Mouse (Mus musculus): Measurements from ENCODE around the gene Cox19. TPM values are rescaled to one million over a fixed set of nuclear protein-coding genes. Genes with fewer than 3 reads are reported as not detected.
"Not testable (repeated sequence)": the region's sequence is repeated elsewhere in the genome, so short reads cannot be mapped to it uniquely, and the experiment has no call there.

The Cox19 gene
- total RNA-seq, 2 experiments from 2014 or later, result 82.2 to 91.1 TPM

DNA sequence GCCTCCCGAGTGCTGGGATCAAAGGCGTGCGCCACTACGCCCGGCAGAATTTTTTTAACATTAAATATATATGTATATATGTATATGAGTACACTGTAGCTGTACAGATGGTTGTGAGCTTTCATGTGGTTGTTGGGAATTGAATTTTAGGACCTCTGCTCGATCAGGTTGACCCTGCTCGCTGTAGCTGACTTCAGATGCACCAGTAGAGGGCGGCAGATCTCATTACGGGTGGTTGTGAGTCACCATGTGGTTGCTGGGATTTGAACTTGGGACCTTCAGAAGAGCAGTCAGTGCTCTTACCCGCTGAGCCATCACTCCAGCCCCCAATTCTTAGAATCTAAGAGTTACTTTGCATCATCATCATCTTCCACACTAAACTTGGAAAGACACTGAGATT, 16.8 kb downstream of the Cox19 start:
- intact Hi-C loops (cut with DNase I); DNase-seq (ENCODE audit: low spot score): not testable (repeated sequence)

DNA sequence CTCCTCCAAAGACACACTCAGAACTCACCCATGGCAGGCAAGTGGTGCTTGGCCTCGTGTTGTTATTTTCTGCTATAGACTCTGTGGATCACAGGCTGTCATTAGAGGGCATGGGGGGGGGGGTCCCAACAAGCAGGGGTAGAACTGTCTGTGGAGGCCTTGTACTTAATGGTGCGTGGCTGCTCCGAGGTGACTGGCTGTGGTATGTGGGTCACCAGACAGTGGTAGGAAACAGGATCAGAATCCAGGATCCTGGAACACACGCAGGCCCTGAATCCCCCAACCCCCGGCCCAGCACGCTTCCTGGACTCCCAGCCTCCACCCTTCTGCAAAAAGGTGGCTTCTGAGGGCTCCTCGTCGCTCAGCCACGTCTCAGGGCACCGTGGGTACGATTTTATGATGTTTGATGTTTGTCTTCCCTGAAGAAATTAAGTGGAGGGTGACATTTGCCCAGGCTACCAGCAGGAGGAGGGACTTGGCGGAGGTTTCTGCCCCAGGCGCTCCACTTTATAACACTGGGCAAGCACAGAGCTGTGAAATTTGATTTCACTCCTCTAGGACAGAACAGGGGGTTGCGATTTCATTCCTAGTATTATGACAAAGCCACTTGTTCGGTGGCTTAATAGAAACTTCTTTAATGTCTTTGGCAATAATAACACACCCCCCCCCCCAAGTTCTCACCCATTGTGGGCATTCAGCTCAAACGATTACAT, 17.8 kb downstream of the Cox19 start:
- no peak for DNase-seq (ENCODE audit: low spot score)
- intact Hi-C loops (cut with DNase I), result loop anchor here (2.0 kb wide), 1 partner anchor 171 kb away; no protein-coding TSS in a partner anchor

DNA sequence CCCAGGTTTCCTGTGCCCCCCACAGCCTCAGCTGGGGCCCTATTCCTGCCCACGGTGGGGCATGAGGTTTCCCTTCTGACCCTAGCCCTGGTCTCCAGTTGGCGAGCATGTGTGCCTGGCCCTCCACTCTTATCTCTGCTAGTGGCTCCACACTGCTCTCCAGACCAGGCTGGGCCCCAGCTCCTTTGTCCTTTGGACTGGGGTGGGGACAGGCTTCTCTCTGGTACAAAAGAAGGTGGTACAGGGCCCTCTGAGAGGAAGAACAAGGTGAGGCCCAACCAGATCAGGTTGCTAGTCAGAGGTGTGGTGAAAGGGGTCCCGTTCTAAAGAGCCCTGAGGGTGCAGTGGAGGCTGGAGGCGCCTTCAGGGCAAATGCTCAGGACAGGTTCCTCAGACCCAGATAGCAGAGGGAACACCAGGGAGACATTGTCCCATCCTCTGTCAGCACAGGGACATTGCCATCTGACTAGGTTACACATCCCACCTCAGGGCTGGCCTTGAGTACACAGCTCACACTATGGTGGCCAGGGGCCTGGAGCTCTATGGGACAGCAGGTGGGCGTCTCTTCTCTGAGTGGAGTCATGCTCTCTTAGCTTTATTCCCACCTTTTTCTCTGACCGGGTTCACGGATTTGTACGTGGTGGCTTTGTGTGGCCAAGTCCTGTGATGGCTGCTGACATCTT, 18.5 kb downstream of the Cox19 start:
- no peak for DNase-seq (ENCODE audit: low spot score)
- intact Hi-C loops (cut with DNase I), result loop anchor here (1.0 to 2.0 kb wide), 2 partner anchors 23 to 172 kb away; no protein-coding TSS in a partner anchor

DNA sequence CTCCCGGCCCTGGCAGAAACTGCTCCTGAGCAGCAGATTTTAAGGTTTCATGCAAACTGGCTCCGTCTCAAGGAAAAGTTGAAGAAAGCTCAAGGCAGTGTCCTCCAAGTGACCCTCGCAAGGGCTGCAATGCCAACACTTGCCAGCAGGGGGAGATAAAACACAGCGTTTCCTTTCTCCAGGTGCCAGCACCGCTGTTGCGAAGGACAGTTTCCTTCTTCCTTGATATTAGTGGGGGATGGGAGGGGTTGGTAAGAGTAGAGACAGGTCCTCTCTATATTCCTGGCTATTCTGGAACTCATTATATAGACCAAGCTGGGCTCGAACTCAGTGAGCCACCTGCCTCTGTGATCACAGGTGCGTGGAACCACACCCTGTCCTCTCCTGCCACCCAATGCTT, 19.5 kb downstream of the Cox19 start:
- no peak for DNase-seq (ENCODE audit: low spot score)
- intact Hi-C loops (cut with DNase I), result loop anchor here (1.0 to 2.0 kb wide), 2 partner anchors 24 to 173 kb away; no protein-coding TSS in a partner anchor

DNA sequence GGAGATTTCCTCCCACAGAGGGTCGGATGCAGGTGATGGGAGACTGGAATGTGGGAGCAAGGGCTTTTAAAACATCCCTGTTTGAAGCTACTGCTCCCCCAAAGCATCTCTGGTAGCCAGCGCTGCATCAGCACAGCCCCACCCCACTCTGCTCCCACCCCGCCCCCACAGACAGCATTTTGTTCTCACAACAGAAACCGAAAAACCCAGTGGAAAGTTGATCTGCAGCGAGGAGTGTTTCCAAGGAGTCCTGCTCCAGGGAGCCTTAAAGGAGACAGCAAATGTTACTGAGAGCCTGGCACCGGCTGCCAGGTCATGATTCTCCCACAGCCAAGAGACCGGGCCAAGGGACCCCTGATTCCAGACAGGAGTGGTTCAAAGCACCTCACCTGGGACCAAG, 20.5 kb downstream of the Cox19 start:
- no peak for DNase-seq (ENCODE audit: low spot score)
- intact Hi-C loops (cut with DNase I), result no loop called here

DNA sequence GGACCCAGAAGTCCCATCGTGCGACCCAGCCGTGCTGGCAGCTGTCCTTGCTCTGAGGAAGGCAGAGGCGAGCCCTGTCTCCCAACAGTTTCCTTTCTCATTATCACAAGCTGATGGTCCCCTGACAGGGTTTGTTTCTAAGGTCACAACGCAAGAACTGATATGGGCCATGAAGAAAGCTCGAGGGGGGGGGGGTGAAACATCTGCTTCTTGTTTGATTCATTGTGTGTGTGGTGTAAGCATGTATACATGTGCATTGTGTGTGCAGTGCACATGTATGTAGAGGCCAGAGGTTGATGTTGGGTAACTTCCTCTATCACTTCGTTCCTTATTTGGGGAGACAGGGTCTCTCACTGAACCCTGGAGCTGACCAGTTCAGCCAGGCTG, 23.6 kb downstream of the Cox19 start:
- no peak for DNase-seq (ENCODE audit: low spot score)
- intact Hi-C loops (cut with DNase I), result loop anchor here (2.0 to 10.0 kb wide), 2 partner anchors 337 to 479 kb away; no protein-coding TSS in a partner anchor

DNA sequence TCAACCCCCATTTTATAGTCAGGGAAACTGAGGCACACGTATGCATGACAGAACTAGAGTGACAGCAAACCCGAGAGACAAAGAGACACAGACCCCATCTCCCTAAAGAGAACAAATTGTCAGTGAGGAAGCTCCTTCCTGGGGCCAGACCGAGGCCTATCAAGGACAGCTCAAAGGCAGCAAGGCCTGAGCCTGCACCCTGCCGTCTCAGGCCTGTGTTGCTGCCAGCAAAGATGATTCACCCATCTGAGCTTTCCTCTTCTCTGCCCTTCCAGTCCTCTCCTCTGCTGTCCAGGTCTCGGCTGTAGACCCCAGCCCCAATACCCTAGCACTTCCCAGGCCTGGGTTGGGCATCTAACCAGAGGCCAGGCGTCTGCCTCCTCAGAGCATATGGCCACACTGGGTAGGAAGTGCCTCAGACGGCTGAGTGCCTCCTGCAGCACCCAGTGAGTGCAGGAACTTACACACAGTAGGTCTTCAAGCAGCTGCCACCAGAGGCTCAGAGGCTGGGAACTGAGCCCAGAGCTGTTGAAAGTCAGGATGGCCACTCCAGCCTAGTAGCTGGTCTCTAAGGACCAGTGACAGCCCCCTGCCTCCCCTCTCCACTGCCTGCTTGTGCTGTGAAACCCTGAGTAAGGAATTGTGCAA, 24.1 kb downstream of the Cox19 start:
- intact Hi-C loops (cut with DNase I), result loop anchor here (10.0 kb wide), 1 partner anchor 338 kb away; no protein-coding TSS in a partner anchor

DNA sequence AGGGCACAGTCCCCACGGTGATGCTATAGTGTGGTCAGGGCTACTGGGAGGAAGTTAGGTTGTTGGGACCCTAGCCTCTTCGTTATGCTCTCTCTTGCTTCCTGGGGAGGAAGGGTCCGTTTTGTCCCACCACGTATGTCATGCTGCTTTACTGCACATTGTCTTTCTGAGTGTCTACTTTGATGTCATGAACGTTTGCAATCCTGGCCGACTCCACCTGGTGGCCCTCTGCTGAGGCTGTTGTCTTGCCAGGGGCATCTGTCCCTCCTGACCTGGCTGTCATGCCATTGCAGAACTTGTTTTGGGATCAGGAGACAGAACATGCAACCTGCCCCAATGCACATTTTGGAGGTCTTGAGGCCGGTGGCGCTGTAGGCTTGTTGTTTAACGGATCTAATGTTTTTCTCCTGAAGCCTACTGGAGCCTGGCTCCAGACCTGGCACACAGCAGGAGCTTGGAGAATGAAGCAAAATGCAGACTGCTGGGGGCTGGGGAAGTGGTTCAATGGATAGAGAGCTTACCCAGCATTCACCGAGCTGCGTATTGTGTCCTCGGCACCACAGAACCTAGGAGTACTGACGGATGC, 25.0 kb downstream of the Cox19 start:
- DNase-seq (ENCODE audit: low spot score), result no peak
- intact Hi-C loops (cut with DNase I), result loop anchor here (10.0 kb wide), 1 partner anchor 339 kb away; no protein-coding TSS in a partner anchor

More for the DNA sequence above, 24.1 kb downstream of the Cox19 start:
- no peak for DNase-seq (ENCODE audit: low spot score)

DNA sequence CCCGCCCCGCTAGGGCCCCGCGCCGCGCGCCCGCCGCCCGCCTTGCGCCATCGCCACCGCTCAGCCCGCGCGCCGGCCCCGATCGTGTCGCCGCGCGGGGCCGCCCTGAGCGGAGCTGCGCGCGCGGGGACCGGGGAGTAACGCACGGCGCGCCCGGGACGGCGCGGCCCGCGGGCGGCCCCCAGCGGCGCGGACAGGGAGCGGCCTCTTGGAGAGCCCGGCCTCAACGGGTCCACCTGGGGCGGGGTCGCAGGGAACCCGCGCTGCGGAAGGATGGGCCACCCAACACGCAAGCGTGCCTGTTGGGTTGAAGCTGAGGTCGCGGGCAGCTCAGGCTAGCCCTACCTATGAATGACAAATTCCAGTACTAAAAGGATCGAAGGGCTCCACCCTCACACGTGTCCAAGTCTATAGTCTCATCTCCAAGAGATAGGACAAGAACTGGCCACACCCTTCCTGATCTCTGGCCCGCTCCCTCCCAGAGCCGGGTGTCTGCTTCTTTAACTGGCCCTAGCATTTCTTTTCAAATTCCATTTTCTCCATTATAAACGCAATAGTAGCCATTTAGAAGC, 25.7 kb downstream of the Cox19 start, which contains the start of gene Adap1:
Adap1 (minus strand) TSS at position 228 of the 572 bp plus-strand sequence.
- no peak for DNase-seq (ENCODE audit: low spot score)
- intact Hi-C loops (cut with DNase I), result loop anchor here (2.0 to 10.0 kb wide), 2 partner anchors 43 to 339 kb away; no protein-coding TSS in a partner anchor

DNA sequence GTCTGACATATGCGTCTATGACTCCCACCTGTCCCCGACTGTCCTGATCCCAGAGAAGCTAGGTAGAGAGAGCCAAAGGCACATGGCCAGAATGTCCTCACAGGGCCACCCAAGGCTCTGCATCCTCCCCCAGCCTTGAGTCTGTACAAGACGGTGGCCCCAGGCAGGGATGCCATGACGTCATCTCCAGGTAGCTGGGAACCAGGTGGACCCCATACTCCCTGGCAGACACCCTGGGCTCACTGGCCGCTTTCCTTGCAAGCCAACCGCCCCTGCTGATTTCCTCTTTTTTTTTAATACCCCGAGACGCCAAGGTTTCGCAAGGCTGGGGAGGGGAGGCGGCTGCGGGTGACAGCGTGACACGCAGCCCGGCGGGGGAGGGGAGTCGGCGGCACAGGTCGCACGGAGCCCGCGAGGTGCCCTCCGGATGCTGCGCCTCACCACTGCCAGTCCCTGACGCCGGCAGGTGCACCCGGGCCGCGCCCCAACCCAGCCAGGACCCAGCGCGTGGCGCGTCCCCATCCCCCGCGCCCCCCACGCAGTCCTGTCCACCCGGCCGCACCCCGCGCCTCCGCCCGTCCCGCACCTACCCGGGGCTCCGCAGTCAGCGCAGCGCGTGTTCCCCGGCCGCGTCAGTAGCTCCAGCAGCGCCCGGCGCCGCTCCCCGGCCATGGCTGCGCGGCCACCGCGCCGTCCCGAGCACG, 26.4 kb downstream of the Cox19 start:
- DNase-seq (ENCODE audit: low spot score), result no peak
- intact Hi-C loops (cut with DNase I), result loop anchor here (2.0 to 10.0 kb wide), 2 partner anchors 42 to 340 kb away; no protein-coding TSS in a partner anchor

DNA sequence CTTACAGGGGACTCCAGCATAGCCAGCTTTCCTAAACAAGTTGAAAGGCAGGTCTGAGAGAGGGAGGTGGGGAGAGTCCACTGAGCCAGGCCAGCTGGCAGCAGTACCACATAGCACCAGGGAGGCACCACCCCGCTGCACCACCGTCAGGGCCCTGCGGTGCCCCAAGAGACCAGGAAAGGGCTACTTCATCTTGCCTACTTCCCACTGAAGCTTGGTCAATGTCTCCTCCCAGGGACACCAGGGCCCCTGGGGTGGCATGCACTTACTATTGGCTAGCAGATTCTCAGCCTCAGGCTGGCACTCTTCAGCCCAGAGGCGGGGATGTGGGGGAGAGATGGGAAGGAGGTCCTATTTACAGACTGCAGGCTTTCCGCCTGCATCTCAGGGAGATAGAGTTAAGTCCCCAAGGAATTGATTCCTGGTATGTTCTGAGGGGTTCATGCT, 27.1 kb downstream of the Cox19 start:
- no peak for DNase-seq (ENCODE audit: low spot score)
- intact Hi-C loops (cut with DNase I), result loop anchor here (2.0 to 10.0 kb wide), 2 partner anchors 41 to 341 kb away; no protein-coding TSS in a partner anchor

DNA sequence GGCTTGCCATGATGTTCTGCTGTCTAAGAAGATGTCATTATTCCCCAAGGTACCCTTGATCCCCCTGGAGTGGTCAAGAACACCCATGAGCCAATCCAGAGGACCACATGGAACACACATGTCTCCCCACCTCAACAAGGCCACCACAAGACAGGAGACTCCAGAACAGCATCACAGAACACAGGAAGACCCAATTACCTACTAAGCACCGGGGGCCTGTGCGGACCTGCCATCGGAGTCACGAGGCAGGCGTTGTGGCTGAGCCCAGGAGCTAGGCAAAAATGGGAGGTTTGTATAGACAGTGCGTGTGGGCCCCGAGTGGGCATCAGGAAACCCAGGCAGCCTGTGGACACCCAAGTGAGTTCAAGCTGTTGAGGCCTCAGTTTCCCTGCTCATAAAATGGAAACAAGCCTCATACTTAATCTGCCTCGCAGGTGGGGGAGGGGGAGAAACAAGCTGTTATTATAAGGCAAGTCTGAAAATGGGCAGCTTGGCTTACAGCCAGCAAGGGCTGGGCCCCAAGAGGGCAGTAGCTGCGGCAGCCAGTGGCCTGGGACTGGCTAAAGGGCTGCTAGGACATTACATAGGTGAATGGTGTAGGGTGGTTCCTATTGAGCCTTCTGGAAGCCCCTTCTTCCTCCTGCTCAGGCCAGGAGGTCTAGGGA, 27.8 kb downstream of the Cox19 start:
- DNase-seq (ENCODE audit: low spot score), result no peak
- intact Hi-C loops (cut with DNase I), result loop anchor here (10.0 kb wide), 1 partner anchor 341 kb away; no protein-coding TSS in a partner anchor

DNA sequence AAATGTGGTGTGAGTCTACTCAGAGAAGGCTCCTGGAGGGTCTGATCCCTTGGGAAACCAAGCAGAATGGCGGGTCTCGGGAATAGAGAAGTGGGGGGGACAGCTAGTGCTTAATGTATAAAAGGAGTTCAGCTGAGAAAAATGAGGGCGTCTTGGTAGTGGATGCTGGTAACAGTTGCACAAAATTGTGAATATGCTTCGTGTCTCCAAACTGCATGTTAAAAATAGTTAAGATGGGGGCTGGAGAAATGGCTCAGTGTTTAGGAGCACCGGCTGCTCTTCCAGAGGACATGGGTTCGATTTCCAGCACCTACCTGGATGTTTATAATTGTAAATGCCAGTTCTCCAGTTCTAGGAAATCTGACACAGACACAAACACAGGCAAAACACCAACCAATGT, 29.9 kb downstream of the Cox19 start:
- no peak for DNase-seq (ENCODE audit: low spot score)
- intact Hi-C loops (cut with DNase I), result loop anchor here (10.0 kb wide), 1 partner anchor 343 kb away; no protein-coding TSS in a partner anchor

DNA sequence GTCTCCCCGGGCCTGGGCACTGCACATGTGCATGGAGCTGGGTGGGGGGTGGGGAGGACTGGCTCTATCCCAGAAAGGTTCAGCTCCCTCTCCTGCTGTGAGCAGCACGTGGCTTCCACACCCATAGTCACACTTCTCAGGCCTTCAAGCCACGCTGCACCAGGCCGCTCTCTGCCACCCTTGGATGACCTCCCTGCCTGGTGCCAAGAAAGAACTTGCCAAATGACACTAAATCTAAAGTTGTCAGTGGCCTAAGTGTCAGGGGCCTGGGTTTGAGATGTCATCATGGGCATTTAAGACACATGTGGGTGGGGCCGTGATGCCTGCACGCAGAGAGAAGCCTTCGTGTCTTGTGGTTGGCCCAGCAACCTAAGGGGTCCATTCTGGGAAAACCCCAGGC, 30.8 kb downstream of the Cox19 start:
- DNase-seq (ENCODE audit: low spot score), result no peak
- intact Hi-C loops (cut with DNase I), result loop anchor here (10.0 kb wide), 1 partner anchor 344 kb away; no protein-coding TSS in a partner anchor

DNA sequence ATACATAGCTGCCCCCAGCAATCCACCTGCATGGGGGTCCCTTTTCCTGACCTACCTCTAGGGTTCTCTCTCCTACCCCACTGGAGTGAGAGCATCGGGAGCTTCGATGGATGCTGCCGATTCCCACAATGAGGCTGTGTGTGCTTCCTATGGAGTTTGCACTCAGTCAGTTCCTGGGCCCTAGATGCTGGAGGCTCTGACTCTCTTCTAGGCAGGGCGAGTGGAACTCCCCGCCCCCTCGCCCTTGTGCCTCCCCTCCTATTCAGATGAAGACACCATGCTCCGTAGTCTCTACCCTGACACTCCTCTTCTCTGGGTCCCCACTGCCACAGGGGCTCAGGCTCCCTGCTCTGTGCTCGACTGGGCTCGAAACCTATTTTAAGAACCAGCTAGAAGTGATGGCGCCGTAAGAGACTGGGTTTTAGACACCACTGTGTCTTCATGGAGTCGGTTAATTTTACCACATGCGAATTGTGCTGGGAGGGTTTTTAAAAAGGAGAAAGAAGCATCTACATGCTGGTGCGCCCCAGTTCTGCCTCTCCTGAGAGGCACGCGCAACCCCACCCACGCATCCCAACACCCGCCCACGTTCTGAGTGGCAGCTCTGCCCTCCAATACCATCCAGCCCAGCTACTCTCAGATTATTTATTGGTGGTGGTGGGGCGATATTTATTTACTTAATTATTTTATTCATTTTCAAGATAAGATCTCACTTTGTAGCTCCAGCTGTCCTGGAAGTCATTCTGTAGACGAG, 33.3 kb downstream of the Cox19 start:
- intact Hi-C loops (cut with DNase I), result no loop called here
- no peak for DNase-seq (ENCODE audit: low spot score)

DNA sequence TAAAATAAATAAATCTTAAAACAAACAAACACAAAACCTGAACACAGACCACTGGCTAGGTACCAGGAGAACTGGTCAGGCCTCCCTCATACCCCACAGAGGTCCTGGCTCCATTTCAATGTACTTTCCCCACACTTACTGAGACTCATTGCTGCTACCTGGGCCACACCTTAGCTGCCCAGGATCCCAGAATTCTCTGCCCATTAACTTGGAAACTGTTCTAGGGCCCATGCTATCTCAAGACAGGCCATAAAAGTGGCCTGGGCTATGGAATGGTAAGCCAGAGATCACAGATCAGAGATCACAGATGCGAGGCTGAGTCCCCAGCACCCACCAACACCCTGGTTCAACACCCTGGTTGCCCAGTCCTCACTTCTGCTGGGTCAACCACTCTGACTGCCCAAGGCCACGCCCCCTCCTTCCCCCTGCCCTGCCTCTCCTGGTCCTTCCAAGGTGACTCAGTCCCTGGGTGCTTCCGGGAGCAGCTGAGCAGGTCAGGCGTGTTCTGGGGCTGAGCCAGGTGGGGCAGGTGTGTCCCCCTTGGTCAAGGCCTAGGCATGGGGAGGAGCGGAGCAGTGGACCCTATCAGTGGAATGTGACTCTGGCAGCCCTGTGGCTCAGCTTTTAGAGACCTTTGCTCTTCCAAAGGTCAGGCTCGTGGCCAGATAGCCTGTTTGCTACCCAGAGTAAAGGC, 34.1 kb downstream of the Cox19 start:
- intact Hi-C loops (cut with DNase I), result no loop called here
- no peak for DNase-seq (ENCODE audit: low spot score)
